Mouse (Mus musculus): Measurements from ENCODE around the gene Tmub2.

- TF ChIP-seq CTCF (IDR thresholded peaks at IDR 0.05; ENCODE audit: borderline replicate concordance, control insufficient read depth, extremely low read depth, insufficient read depth, low read length, poor library complexity), result no peak
- TF ChIP-seq POLR2A (IDR thresholded peaks at IDR 0.05; ENCODE audit: control insufficient read depth, extremely low read depth, insufficient read depth, low read length, poor library complexity), result no peak
Observed at GRCm38 (mm10) chr11:102310768-102311695, 26.3 kb downstream of the Tmub2 start.
